Mouse (Mus musculus) C2C12 (cell line): Measurements from ENCODE around the gene Exoc4. TPM values are rescaled to one million over a fixed set of nuclear protein-coding genes. Genes with fewer than 3 reads are reported as not detected.

Source experiments
- H3K27me3 ChIP-seq: one replicate; pipeline ENCODE4 v1.6.1; 2011; ENCODE audit not compliant: control insufficient read depth, insufficient read depth, insufficient read length
- H3K36me3 ChIP-seq: one replicate; pipeline ENCODE4 v1.6.1; 2011; ENCODE audit not compliant: control insufficient read depth, insufficient read depth
- H3K4me3 ChIP-seq: one replicate; pipeline ENCODE4 v1.5.1; 2011; ENCODE audit warnings: mild to moderate bottlenecking, control low read depth; ENCODE audit not compliant: poor library complexity, insufficient read depth, severe bottlenecking
- H3K79me2 ChIP-seq: one replicate; pipeline ENCODE4 v1.6.1; 2011; ENCODE audit not compliant: control insufficient read depth, insufficient read depth
- H3K79me3 ChIP-seq: one replicate; pipeline ENCODE4 v1.6.1; 2011; ENCODE audit warnings: low read depth, control low read depth
- H3ac ChIP-seq: one replicate; pipeline ENCODE3; 2011; ENCODE audit warnings: low read depth; ENCODE audit not compliant: control insufficient read depth, insufficient read length
- CEBPB ChIP-seq: IDR thresholded peaks from one replicate; pipeline ENCODE4 v1.6.1; 2011; ENCODE audit warnings: low read depth, mild to moderate bottlenecking, control low read depth, moderate library complexity
- CTCF ChIP-seq: IDR thresholded peaks from one replicate; pipeline ENCODE4 v1.5.1; 2011; ENCODE audit not compliant: control insufficient read depth, insufficient read depth, insufficient read length
- FOSL1 ChIP-seq: IDR thresholded peaks from one replicate; pipeline ENCODE4 v1.8.0; 2011; ENCODE audit warnings: mild to moderate bottlenecking, low read length; ENCODE audit not compliant: poor library complexity, insufficient read depth, severe bottlenecking
- MAX ChIP-seq: IDR thresholded peaks from one replicate; pipeline ENCODE4 v1.6.1; 2011; ENCODE audit warnings: mild to moderate bottlenecking, control low read depth
- MYOD1 ChIP-seq: IDR thresholded peaks from one replicate; pipeline ENCODE4 v1.6.1; 2011; ENCODE audit warnings: low read depth; ENCODE audit not compliant: control insufficient read depth, insufficient read length
- MYOG ChIP-seq: IDR thresholded peaks from one replicate; pipeline ENCODE4 v1.6.1; 2011; ENCODE audit not compliant: control insufficient read depth, insufficient read length; ENCODE audit errors: extremely low read depth
- USF1 ChIP-seq: IDR thresholded peaks from one replicate; pipeline ENCODE4 v1.6.1; 2011; ENCODE audit warnings: low read depth, mild to moderate bottlenecking, control low read depth, moderate library complexity
- polyA plus RNA-seq: library from polyadenylated mRNA; unstranded; fragments of >200 nt; fragmentation: generic; extraction: Trizol; gene quantifications from one replicate; pipeline ENCODE4 v1.2.1, GENCODE M21; 2012; ENCODE audit warnings: missing spikeins

Exoc4 gene
- polyA plus RNA-seq, 1 experiment = 20.6 TPM

DNA sequence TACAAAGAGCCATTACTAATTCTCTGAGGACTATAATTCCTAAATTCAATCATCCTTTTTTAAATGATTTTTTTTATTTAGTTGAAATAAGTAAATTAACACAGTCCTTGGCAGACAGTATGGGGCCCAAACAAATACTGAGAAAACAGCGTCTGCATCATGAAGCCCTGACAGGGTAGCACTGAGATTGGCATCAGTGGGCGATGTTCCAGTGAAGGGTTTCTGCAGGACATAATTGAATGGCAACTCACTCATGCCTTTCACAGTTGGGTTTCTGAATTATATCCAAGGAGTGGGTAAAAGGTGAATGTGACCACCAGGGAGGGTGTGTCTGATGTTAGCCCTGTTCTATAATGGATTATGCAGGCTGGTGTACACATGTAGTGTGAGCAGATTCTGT lies 674.7 kb downstream of the Exoc4 start:
- no peak for TF ChIP-seq USF1
- no peak for TF ChIP-seq FOSL1
- TF ChIP-seq CTCF = no peak
- no peak for TF ChIP-seq MAX
- TF ChIP-seq CEBPB = no peak
- TF ChIP-seq MYOG = no peak
- no peak for TF ChIP-seq MYOD1
- H3K79me2 ChIP-seq = no peaks in the 10 kb centered on the region
- no peaks in the 10 kb centered on the region for H3K79me3 ChIP-seq
- H3ac ChIP-seq = no peak overlapping the region
- no peaks in the 10 kb centered on the region for H3K27me3 ChIP-seq
- H3K4me3 ChIP-seq = no peak overlapping the region
- no peaks in the 10 kb centered on the region for H3K36me3 ChIP-seq

DNA sequence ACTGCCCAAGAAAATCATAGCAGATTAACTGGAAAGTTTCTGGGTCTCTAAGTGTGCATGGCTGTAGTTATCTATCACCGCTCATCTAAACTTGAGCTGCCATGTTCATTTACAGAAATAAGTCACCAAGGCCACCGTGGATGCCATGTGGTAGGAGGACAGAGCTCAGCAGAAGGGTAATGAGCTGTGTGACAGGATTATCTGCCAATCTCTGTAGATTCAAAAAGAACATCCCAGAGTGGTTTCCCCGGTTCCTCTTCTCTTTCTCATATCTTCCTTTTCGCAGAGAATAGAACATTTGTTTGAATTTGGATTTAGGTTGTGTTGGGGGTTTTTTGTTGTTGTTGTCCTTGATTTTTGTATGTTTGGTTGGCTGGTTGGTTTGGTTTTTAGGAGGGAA lies 676.0 kb downstream of the Exoc4 start:
- Histone ChIP-seq H3K79me2 (no peaks in the 10 kb centered on the region), H3K36me3 (no peaks in the 10 kb centered on the region), H3K4me3 (no peak overlapping the region), H3K79me3 (no peaks in the 10 kb centered on the region), H3K27me3 (no peaks in the 10 kb centered on the region), H3ac (no peak overlapping the region)
- TF ChIP-seq MYOD1 (no peak), USF1 (no peak), CEBPB (no peak), MAX (no peak), CTCF (no peak), FOSL1 (no peak), MYOG (no peak)

DNA sequence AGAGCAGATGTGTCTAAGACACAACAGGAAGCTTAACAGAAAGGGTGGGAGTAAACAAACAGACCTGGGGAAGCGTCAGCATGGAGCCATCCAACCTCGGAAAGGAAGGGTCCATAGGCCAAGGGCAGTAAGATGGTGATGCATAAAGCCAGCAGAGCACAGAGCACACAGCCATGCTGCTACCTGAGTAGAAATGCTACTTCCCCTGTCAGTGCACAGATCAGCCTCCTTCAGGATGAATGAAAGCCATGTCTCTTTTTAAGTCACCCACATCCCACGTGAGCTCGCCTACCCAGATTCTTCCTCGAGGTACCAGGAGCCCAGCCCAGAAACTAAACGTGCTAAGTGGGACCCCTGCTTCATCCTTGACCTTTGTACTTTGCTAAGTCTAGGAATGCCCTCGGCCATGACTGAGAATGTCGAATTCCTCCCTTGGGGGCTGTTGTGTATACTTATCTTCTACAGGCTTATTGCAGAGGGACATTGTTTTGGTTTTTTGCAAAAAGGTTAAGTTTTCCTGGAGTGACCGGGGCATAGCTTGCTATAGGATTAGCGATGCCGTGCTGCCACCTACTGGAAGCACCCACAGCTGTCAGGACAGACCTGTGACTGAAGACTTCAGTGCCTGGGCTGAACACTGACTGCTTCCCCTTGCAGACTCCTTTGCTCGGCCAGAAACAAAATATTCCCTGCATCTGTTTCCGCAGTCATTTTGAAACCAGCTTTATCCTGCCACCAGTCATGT lies 680.6 kb downstream of the Exoc4 start:
- no peak overlapping the region for H3ac ChIP-seq
- H3K27me3 ChIP-seq = no peaks in the 10 kb centered on the region
- H3K36me3 ChIP-seq = no peaks in the 10 kb centered on the region
- TF ChIP-seq CTCF (peak; percentile 83), CEBPB (no peak)
- no peaks in the 10 kb centered on the region for H3K79me3 ChIP-seq
- no peak overlapping the region for H3K4me3 ChIP-seq
- no peaks in the 10 kb centered on the region for H3K79me2 ChIP-seq

DNA sequence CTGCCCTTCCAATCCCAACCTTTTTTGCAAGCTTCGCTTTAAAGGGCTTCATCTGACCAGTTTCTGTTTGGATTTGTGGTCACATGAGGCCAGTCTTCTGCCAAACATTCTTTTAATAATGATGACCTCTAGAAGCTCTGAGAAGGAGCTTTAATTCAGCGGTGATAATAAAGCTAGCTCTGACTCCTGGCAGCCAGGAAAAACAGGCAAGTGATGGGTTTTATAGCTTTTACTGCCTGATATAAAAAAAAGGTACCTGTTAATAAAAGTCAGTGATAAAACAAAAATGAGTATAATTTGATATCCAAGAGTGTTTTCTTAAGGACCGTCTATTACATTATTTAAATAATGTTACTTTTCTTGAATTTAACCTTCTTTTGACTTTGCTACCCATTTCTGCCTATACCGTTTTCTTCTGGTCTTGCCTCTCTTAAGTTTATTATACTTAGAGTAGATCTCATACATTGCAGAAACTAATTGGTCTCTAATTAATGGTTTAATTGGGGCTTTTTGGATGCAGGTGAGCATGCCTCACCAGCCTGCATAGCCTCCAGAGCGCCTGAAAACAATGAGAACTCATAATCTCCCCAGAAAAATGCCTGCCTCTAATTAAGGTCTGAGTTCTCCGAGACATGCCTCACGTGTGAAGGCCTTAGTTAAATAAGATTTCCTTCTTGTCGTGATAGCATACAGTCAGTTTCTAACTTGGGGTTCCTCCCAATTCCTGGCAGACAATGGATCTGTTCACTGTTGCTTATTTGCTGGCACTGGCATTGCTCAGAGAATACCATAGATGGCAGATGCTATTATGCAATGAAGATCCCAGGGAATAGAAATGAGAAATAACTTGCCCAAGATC lies 681.4 kb downstream of the Exoc4 start:
- Histone ChIP-seq H3ac (no peak overlapping the region), H3K79me2 (no peaks in the 10 kb centered on the region), H3K4me3 (no peak overlapping the region), H3K79me3 (no peaks in the 10 kb centered on the region), H3K36me3 (no peaks in the 10 kb centered on the region), H3K27me3 (no peaks in the 10 kb centered on the region)
- no peak for TF ChIP-seq CEBPB
- TF ChIP-seq MYOG = no peak
- TF ChIP-seq MAX = no peak
- TF ChIP-seq FOSL1 = no peak
- TF ChIP-seq USF1 = no peak
- TF ChIP-seq CTCF = no peak

DNA sequence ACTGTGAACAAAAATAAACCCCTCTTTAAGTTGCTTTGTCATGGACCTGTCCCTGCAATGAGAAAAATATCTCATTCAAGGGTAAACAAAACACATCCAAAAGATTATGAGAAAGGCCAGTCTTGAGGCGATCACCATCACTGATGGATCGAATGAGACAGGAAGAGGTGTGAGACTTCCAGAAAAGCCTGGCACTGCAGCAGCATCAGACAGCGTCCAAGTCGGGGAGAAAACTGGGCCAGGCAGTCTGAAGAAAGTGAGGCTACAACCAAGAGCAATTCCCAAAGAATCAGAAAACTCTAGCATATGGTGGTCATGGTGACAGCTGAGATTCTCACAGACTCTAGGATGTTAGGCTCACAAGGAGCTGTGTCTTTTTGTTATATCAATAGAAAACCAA lies 689.0 kb downstream of the Exoc4 start:
- Histone ChIP-seq H3K79me3 (no peaks in the 10 kb centered on the region), H3K4me3 (no peak overlapping the region), H3K79me2 (no peaks in the 10 kb centered on the region), H3K36me3 (no peaks in the 10 kb centered on the region), H3ac (no peak overlapping the region), H3K27me3 (no peaks in the 10 kb centered on the region)
- TF ChIP-seq MYOD1 (no peak), MYOG (no peak), FOSL1 (no peak), CTCF (no peak), USF1 (no peak), CEBPB (no peak), MAX (no peak)

DNA sequence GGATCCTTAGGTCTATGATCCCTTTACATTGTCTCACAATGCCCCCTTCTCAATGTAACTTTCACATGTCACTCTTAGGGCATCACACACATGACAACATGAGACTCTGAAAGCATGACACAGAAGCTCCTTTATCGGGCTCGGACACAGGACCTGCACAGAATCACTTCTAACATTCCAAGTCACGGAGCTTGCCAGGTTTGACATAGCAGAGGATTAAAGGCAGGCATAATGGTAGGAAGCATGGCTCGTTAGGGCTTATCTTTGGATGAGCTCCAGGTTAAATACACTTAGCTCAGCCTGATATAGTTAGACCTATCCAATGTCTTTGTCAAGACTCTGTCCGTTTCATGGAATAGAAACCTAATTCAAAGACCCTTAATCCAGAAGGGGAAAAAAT lies 690.3 kb downstream of the Exoc4 start:
- no peak overlapping the region for H3K4me3 ChIP-seq
- no peaks in the 10 kb centered on the region for H3K79me2 ChIP-seq
- TF ChIP-seq MAX (no peak), MYOG (no peak), CTCF (no peak), CEBPB (no peak), MYOD1 (no peak), USF1 (no peak), FOSL1 (no peak)
- no peaks in the 10 kb centered on the region for H3K36me3 ChIP-seq
- H3K79me3 ChIP-seq = no peaks in the 10 kb centered on the region
- H3ac ChIP-seq = no peak overlapping the region
- H3K27me3 ChIP-seq = no peaks in the 10 kb centered on the region
